Mouse (Mus musculus) erythroblast, embryonic 14.5 days (primary cell): Measurements from ENCODE around the gene Kcnmb1. TPM values are rescaled to one million over a fixed set of nuclear protein-coding genes. Genes with fewer than 3 reads are reported as not detected.

Experiments used
- H3K27me3 ChIP-seq: 2 replicates; pipeline ENCODE4 v1.6.1; 2012; ENCODE audit warnings: inconsistent platforms; ENCODE audit not compliant: control insufficient read depth
- H3K36me3 ChIP-seq: 2 replicates; pipeline ENCODE4 v1.6.1; 2012; ENCODE audit warnings: mild to moderate bottlenecking, inconsistent platforms; ENCODE audit not compliant: control insufficient read depth
- H3K4me1 ChIP-seq: 2 replicates; pipeline ENCODE4 v1.6.1; 2012; ENCODE audit warnings: inconsistent platforms; ENCODE audit not compliant: control insufficient read depth
- H3K4me3 ChIP-seq: replicated peaks from 2 replicates; pipeline ENCODE3; 2012; ENCODE audit warnings: moderate library complexity, mild to moderate bottlenecking, inconsistent platforms
- H3K9me3 ChIP-seq: 2 replicates; pipeline ENCODE4 v1.6.1; 2012; ENCODE audit warnings: low read length, inconsistent platforms, mixed read lengths; ENCODE audit not compliant: control insufficient read depth
- GATA1 ChIP-seq: IDR thresholded peaks from 2 replicates; pipeline ENCODE4 v1.6.1; 2012; ENCODE audit warnings: low read length, inconsistent platforms, mixed read lengths
- TAL1 ChIP-seq: IDR thresholded peaks from 3 replicates; pipeline ENCODE4 v1.6.1; 2012; ENCODE audit warnings: low read length, inconsistent platforms, mixed read lengths
- polyA plus RNA-seq: library from polyadenylated mRNA; stranded (reverse); fragments of >175 nt; gene quantifications from 2 replicates; pipeline ENCODE4 v1.2.3, GENCODE M21; 2012

The Kcnmb1 gene
- polyA plus RNA-seq, 1 experiment: not detected

GRCm38 (mm10) chr11:33956623-33957022, 6.2 kb upstream of the Kcnmb1 start:
- Histone ChIP-seq H3K4me1 (no peaks in the 10 kb centered on the region), H3K4me3 (no peak overlapping the region), H3K27me3 (no peaks in the 10 kb centered on the region), H3K36me3 (no peaks in the 10 kb centered on the region), H3K9me3 (no peaks in the 10 kb centered on the region)
- no peak for TF ChIP-seq TAL1
- TF ChIP-seq GATA1: no peak

- Histone ChIP-seq H3K36me3 (no peaks in the 10 kb centered on the region), H3K4me1 (no peaks in the 10 kb centered on the region), H3K4me3 (no peak overlapping the region), H3K27me3 (no peaks in the 10 kb centered on the region), H3K9me3 (no peaks in the 10 kb centered on the region)
- TF ChIP-seq TAL1 (no peak), GATA1 (no peak)
These were observed 5.2 kb upstream of the Kcnmb1 start for GRCm38 (mm10) chr11:33957595-33957994.

- H3K27me3 ChIP-seq: no peaks in the 10 kb centered on the region
- H3K36me3 ChIP-seq: no peaks in the 10 kb centered on the region
- H3K4me3 ChIP-seq: no peak overlapping the region
- no peak for TF ChIP-seq GATA1
- no peak for TF ChIP-seq TAL1
- H3K9me3 ChIP-seq: no peaks in the 10 kb centered on the region
- H3K4me1 ChIP-seq: no peaks in the 10 kb centered on the region
These were observed 4.1 kb upstream of the Kcnmb1 start for GRCm38 (mm10) chr11:33958713-33959112.

DNA sequence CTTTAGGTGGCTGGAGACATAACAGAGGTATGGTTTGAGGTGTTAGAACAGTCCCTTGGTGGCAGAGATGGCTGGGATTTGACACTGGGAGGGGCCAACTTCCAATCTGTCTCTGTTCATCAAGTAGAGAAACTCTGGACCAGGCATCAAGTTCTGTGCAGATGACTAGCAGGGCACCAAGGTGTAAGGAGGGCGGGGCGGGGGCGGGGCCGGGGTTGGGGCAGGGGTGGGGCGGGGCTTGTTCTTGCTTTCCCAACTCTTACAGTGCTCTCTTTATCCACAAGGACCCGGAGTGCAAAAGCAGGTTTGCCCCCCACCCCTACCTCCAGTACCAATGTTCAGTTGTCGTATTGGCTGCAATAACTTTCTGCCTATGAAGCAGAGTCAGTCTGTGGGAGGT, 635 bp upstream of the Kcnmb1 start:
- H3K4me3 ChIP-seq: no peak overlapping the region
- no peaks in the 10 kb centered on the region for H3K4me1 ChIP-seq
- H3K27me3 ChIP-seq: no peaks in the 10 kb centered on the region
- TF ChIP-seq TAL1: no peak
- H3K36me3 ChIP-seq: no peaks in the 10 kb centered on the region
- no peaks in the 10 kb centered on the region for H3K9me3 ChIP-seq

DNA sequence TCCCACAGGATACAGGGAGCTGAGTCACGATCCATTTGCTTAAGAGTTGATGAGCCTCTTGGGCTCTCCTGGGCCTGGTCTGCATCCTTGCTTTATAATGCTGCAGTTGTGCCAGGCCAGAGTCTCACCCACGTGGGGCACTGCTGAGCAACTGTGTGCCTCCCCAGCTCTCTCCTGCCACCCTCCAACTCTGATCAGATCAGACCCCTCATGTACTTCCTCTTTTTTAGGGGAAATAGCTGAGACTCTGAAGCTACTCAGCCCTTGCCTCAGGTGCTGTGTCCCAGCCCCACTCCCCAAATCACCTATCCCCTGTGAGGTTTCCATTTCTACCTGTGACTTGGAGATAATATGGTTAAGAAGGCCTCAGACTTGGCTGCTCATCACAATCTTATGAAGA, 2.6 kb downstream of the Kcnmb1 start:
- no peak for TF ChIP-seq GATA1
- no peak for TF ChIP-seq TAL1
- Histone ChIP-seq H3K27me3 (no peaks in the 10 kb centered on the region), H3K36me3 (no peaks in the 10 kb centered on the region), H3K9me3 (no peaks in the 10 kb centered on the region), H3K4me1 (no peaks in the 10 kb centered on the region), H3K4me3 (no peak overlapping the region)

- Histone ChIP-seq H3K4me1 (no peaks in the 10 kb centered on the region), H3K4me3 (no peak overlapping the region), H3K36me3 (no peaks in the 10 kb centered on the region), H3K27me3 (no peaks in the 10 kb centered on the region), H3K9me3 (no peaks in the 10 kb centered on the region)
- TF ChIP-seq TAL1 (no peak), GATA1 (no peak)
These were observed 4.9 kb downstream of the Kcnmb1 start for GRCm38 (mm10) chr11:33967708-33968107.

- no peaks in the 10 kb centered on the region for H3K4me1 ChIP-seq
- no peaks in the 10 kb centered on the region for H3K36me3 ChIP-seq
- H3K27me3 ChIP-seq: no peaks in the 10 kb centered on the region
- TF ChIP-seq GATA1: no peak
- TF ChIP-seq TAL1: no peak
- no peak overlapping the region for H3K4me3 ChIP-seq
- no peaks in the 10 kb centered on the region for H3K9me3 ChIP-seq
These were observed 6.4 kb downstream of the Kcnmb1 start for GRCm38 (mm10) chr11:33969199-33969598.

- TF ChIP-seq GATA1 (no peak), TAL1 (no peak)
- Histone ChIP-seq H3K27me3 (no peaks in the 10 kb centered on the region), H3K4me3 (no peak overlapping the region), H3K9me3 (no peaks in the 10 kb centered on the region), H3K4me1 (no peaks in the 10 kb centered on the region), H3K36me3 (no peaks in the 10 kb centered on the region)
These were observed 9.3 kb downstream of the Kcnmb1 start for GRCm38 (mm10) chr11:33972114-33972513.

GRCm38 (mm10) chr11:33974341-33975040, 11.7 kb downstream of the Kcnmb1 start:
- Histone ChIP-seq H3K4me1 (no peaks in the 10 kb centered on the region), H3K4me3 (no peak overlapping the region), H3K9me3 (no peaks in the 10 kb centered on the region), H3K27me3 (no peaks in the 10 kb centered on the region), H3K36me3 (no peaks in the 10 kb centered on the region)
- TF ChIP-seq TAL1: no peak
- no peak for TF ChIP-seq GATA1

DNA sequence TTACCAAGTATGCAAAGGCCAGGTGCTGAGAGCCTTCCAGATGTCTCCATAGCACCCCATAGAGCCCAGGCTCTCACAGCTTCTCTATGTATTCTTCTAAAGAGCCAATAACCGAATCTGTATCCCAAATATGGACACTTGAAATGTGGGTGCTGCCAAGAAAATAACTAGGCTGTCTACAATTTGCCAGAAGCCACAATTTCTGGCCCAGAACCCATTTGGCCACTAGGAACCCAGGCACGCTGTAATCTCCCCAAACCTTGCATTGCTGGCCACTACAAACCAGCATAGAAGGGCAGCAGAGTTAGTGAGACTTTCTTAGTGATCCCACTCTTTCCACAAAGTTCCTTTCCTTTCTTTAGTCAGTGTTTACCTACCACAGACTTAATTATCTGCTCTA, 12.3 kb downstream of the Kcnmb1 start:
- H3K9me3 ChIP-seq: no peaks in the 10 kb centered on the region
- no peaks in the 10 kb centered on the region for H3K27me3 ChIP-seq
- no peaks in the 10 kb centered on the region for H3K4me1 ChIP-seq
- TF ChIP-seq GATA1 (no peak), TAL1 (no peak)
- H3K4me3 ChIP-seq: no peak overlapping the region
- no peaks in the 10 kb centered on the region for H3K36me3 ChIP-seq
